Mouse (Mus musculus): Measurements from ENCODE around the gene Shpk.

DNA sequence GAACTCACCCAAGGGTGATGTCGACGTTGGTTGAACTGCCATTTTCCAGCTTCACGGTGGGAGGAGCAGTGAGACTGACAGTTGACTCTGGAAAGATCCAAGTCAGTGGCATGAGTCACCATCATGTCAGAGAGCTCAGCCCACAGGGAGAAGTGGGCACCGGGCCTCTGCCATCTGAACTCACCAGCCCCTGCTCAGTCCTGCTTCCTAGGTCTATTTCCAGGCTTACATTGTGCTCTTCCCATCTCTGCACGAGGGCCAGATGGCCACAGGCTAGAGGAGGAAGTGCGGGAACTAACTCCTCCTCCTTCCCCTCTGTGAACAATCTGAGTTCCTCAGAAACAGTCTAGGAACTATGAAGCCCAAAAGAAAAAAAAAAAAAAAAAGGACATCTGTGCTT lies 6.2 kb upstream of the Shpk start:
- no peak for TF ChIP-seq CTCF (IDR thresholded peaks at IDR 0.05; ENCODE audit: extremely low read depth, insufficient read length, insufficient replicate concordance, low read depth, low read length)
- TF ChIP-seq POLR2A (IDR thresholded peaks at IDR 0.05; ENCODE audit: low read depth, low read length), result no peak
